Mouse (Mus musculus): ENCODE measurements around the gene Paip2b.
"Not testable (repeated sequence)": the region's sequence is repeated elsewhere in the genome, so short reads cannot be mapped to it uniquely, and the experiment has no call there.

Paip2b gene

DNA sequence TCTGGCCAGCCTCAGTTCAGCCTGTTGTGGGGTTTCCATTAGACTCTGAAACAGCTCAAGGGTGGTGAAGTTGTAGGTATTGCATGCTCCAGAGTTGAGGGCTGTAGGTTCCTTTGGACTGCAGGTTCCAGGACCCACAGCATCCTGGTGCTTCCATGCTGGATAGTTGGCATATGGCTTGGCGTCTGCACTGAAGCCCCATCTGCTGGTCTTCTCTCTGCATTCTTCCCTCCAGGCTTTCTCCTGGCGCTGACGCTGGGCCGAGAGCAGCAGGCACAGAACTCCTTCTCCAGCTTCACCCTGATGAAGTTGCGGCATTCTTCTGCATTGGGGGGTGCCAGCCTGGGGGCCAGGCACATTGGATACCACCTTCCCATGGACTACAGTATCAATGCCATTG lies 29.5 kb downstream of the Paip2b start:
- no peak for DNase-seq (ENCODE audit: low spot score)

- DNase-seq (ENCODE audit: low spot score), result no peak
Observed at GRCm38 (mm10) chr6:83796686-83797085, 34.9 kb downstream of the Paip2b start.

- peak; percentile 43 for DNase-seq (ENCODE audit: low spot score)
Observed at GRCm38 (mm10) chr6:83795492-83795900, 36.0 kb downstream of the Paip2b start.

GRCm38 (mm10) chr6:83794760-83795296 lies 36.7 kb downstream of the Paip2b start, which contains the start of gene Nagk:
Gene Nagk, plus strand, starts transcription at chr6:83794982.
- peak; percentile 95 for DNase-seq (ENCODE audit: low spot score)

- no peak for DNase-seq (ENCODE audit: low spot score)
Observed at GRCm38 (mm10) chr6:83791251-83791890, 40.2 kb downstream of the Paip2b start.

GRCm38 (mm10) chr6:83790533-83790932 lies 41.0 kb downstream of the Paip2b start:
- not testable (repeated sequence) for DNase-seq (ENCODE audit: low spot score)

- DNase-seq (ENCODE audit: low spot score), result no peak
Observed at GRCm38 (mm10) chr6:83788554-83788953, 43.0 kb downstream of the Paip2b start.

DNA sequence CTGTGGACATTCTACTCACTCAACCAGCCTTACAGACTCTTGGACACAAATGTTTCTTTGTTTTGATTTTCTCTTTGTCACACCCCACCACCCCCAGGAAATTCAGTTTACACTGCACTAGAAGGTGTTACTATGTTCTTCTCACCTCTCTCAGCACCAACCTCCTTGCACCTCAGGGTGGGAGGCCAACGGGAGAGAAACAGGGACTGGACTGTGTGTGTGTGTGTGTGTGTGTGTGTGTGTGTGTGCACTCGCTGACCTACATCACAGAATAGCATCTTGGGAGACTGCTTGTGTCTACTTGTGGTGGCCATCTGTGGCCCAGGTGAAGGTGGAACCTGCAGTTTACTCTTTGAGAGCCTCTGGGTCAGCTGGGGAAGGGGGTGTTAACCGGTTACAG lies 45.1 kb downstream of the Paip2b start:
- no peak for DNase-seq (ENCODE audit: low spot score)

DNA sequence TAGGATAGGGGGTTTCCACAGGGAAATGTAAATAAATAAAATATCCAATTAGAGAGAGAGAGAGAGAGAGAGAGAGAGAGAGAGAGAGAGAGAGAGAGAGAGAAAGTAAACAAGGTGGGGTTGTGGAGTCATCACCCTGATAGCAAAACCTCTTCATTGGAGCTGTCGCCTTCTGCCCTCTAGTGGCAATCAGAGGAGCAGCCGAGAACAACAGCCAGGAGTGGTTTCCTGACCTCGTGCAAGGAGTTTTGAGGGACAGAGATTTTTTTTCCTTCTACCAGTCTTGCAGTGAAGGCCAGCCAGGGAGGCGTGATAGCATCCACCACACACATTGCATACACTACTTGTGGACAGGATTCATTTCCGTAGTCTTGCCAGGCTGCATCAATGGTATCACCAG lies 52.5 kb downstream of the Paip2b start:
- peak; percentile 34 for DNase-seq (ENCODE audit: low spot score)

DNA sequence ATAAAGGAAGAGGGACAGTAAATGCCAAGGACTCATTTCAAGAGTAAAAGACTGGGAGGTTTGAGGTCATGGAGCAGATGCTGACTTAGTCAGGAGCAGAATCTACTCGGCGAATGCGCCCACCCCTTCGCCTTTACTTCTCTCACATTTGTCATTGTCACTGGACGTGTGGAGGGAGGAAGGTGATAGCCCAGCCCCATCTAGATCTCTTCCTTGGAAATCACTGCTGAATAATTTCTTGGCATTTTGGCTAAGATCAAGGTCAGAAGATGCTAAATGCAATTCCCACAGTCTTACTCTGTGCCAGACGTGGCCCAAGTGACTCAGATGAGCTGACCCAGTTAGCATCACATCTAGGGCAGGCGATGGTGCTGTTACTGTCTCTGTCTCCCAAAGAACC lies 53.2 kb downstream of the Paip2b start:
- no peak for DNase-seq (ENCODE audit: low spot score)

DNA sequence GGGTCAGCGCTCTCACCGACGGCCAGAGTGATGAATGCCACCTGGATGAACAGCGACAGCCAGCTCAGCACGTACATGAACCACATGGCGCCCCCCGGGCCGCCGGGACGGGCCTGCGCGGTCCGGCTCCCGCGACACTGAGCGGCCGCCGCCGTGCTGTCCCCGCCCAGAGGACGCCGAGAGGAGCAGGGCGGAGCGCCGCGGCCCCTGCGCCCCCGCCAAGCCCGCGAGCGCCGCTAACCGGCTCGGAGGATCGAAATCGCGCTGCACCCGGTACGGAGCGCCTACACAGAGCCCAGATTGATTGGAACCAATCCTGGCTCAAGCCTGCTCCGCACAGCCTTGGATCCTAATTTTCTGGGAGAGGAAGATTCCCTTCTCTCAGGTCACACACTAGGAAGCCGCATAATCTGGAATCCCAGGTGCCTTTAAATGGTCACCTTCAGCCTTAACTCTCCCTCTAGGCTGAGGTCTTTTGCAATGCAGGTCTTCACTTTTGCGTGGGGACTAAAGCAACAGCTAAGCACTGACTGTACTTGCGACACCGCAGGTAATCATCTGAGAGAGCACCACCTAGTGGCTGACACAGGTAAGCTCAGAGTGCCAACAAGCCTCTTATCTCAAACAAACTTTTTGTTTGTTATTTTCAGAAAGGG lies 55.8 kb downstream of the Paip2b start, which contains the start of gene Tex261:
Gene Tex261 (minus strand): TSS at position 176 of the 656 bp plus-strand sequence.
- peak; percentile 93 for DNase-seq (ENCODE audit: low spot score)

DNA sequence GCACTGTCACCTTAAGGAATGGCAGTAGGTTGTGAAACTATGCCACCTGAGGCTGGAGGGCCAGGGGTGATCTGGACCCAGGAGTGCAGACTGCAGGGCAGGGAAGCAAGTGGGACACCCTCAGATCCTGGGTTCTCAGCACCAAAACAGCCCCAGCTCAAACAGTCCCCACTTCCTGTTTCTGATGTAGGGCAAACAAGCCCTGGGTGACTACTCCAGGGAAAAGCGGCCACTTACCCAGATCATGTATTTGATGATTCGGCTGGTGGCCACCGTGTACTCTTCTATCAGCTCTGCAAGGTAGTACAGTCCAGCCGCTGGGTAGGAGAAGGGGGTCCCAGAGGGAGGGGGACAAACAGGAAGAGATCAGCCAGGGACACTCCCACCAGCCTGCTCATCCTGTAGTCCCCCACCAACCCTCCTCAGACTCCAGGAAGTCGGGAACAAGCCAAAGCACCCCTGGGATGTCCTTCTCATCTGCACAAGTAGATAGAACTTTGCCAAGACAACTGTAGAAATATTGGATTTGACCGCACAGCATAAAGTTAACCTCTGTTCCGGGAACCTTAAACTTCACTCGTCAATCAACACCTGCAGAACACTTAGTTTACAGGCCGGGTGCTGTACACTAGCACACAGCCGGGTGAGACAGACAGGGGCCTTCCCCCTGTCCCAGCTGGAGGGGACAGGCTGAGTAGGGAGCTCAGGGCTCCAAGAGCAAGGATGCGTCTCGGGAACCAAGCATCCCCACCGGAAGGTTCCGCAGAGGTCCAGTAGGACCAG lies 56.6 kb downstream of the Paip2b start:
- DNase-seq (ENCODE audit: low spot score), result no peak

GRCm38 (mm10) chr6:83774126-83774525 lies 57.4 kb downstream of the Paip2b start:
- DNase-seq (ENCODE audit: low spot score), result no peak

DNA sequence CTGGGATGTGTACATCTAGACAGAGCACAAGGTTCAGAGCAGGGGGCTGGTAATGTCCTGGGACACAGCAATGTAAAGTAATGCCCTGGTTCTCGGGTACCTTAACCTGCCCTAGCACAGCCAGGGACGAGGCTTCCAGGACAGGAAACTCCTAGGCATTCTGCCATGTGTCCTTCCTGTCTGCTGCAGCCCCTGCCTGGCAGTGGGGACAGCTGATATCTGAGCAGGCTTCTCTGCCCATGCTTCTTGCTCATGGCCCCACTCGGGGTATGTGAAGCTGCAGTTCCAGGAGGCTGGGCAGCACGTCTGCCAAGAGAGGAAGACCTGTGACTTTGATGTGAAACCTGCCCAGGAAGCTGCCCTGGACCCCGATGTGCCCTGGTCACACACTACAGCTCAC lies 63.1 kb downstream of the Paip2b start:
- no peak for DNase-seq (ENCODE audit: low spot score)

DNA sequence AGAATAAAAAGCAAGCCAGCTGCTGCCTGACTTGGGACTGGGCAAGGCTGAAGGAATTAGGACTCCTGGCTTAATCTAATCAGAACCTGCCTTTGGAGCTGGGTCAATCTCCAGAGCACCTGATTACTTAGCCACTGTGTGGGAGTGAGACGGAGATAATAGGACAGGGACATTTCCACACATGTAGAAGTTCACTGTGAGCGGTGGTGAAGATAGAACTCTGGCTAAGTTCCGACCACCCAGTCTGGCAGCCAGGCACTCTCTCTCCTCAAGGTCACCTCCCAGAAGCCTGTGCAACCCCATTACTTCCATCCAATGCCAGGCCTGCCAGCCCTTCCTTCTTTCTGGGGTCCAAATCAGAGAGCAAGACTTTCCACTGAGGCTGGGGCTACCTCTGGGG lies 64.6 kb downstream of the Paip2b start:
- no peak for DNase-seq (ENCODE audit: low spot score)

- peak; percentile 35 for DNase-seq (ENCODE audit: low spot score)
Observed at GRCm38 (mm10) chr6:83762880-83763431, 68.6 kb downstream of the Paip2b start.

DNA sequence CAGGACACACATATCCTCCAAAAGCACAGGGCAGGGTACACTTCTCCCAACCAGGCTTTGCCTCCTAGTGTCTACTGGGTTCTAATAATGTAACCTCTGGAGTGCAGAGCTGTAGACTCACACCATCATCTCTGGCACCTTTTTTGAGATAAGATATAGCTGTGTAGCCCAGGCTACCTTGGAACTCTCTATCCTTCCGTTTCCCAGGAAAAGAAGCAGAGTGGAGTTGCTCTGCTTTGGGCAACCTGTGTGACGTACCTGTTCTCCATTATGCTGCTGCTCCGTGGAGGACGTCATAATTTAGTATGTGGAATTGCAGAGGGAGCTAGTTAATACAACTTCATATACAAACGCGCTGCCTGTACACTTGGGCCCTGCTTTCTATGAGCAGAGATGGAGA lies 69.2 kb downstream of the Paip2b start, which contains the start of gene Ankrd53:
Gene Ankrd53 (plus strand): TSS at position 301 of the 400 bp plus-strand sequence.
- no peak for DNase-seq (ENCODE audit: low spot score)

- DNase-seq (ENCODE audit: low spot score), result no peak
Observed at GRCm38 (mm10) chr6:83756051-83756450, 75.5 kb downstream of the Paip2b start.
